Mouse (Mus musculus) neutrophil, adult 5-6 weeks (primary cell): ENCODE measurements around the gene Eipr1. TPM values are rescaled to one million over a fixed set of nuclear protein-coding genes. Genes with fewer than 3 reads are reported as not detected.

Source experiments
- ATAC-seq: fragments of 151-379, 151-347 bp; 2 replicates; pipeline ENCODE4 v1.8.0; 2017; ENCODE audit warnings: mild to moderate bottlenecking, moderate TSS enrichment; ENCODE audit not compliant: insufficient number of reproducible peaks, poor library complexity, low FRiP score, severe bottlenecking; ENCODE audit errors: extremely low read depth
- total RNA-seq: library from RNA; stranded (forward); fragments of 200-1000 nt; gene quantifications from 2 replicates; pipeline ENCODE4 v1.2.3, GENCODE M21; 2017

Eipr1 gene
- total RNA-seq, 1 experiment from 2014 or later: 13.0 TPM

DNA sequence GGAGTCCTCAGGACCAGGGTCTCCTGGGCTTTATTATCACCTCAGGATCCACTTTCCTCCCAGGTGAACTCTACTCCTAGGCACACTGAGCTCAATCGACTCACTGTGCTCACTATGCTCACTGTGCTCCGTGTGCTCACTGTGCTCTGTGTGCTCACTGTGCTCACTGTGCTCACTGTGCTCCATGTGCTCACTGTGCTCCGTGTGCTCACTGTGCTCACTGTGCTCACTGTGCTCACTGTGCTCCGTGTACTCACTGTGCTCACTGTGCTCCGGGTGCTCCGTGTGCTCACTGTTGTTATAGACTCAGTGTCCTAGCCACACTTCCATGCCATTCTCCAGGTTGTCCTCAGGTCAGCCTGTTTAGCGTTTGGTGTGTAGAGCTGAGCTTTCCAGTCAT lies 18.4 kb downstream of the Eipr1 start:
- ATAC-seq: no peak

DNA sequence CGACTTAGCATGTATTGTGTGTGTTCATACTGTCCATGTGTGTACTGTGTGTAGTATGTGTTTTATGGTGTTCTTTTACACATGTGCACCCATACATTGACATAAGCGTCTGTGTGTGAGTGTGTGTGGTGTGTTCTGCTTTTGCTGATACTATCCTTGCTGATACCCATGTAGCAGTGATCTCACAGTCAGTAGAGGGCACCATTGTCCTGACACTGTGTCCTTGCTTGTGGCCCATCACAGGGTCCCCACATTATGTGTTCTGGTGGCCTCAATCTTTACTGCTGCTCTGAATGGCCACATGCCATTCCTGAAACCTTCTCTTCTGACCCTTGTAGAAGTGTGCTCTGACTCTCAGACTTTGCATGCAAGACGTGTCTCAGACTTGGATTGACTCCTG lies 22.2 kb downstream of the Eipr1 start:
- no peak for ATAC-seq

DNA sequence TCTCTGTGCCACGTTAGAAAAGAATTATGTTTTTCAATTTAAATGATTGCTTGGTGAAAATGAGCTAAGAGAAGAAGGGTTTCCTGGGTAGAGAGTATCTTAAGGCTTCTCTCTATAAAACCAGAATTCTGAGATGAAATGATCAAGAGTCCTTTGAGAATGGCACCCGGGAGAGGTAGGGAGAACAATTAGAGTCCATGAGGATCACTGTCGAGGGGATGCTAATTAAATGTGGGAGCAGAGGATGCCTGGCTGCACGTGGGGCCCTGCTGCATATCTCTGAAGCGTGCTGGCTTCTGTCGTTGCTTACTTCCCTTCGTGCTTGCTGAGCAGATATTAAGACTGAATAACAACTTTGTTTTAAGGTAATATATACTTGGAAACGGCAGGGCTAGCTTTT lies 23.5 kb downstream of the Eipr1 start:
- no peak for ATAC-seq

DNA sequence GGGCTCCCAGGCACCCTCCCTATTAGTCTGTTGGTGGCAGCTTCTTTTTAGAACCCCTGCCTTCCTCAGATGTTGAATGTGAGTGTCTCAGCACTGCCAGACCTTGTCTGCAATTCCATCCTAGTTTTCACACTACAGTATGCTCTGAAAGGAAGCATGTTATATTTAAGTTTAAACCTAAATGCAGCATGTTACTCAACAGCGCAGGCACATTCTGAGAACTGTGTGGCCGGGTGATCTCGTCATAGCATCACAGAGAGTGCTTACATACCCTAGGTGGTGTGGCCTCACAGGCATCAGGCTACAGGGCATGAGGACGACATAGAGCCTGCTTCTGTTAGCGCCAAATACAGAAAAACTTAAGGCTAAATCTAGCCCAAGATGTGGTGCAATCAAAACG lies 24.0 kb downstream of the Eipr1 start:
- ATAC-seq: no peak

DNA sequence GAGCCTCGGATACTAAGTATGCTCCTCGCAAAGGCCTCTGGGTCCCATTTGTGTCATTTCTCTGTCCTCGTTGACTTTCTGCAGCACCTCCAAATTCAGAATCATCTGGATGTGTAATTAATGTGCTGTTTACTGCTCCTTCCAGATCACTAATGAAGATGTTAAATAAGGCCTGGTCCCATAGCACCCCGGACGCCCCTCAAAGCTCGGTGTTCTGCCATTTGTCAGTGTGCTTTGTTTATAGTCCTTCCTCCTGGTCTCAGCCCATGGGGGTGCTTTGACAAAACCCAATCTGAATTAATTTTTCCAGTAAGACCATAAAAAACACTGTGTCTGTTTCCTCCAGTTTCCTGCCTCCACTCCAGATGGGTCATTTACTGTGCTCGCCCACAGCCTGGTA lies 28.6 kb downstream of the Eipr1 start:
- ATAC-seq: no peak

DNA sequence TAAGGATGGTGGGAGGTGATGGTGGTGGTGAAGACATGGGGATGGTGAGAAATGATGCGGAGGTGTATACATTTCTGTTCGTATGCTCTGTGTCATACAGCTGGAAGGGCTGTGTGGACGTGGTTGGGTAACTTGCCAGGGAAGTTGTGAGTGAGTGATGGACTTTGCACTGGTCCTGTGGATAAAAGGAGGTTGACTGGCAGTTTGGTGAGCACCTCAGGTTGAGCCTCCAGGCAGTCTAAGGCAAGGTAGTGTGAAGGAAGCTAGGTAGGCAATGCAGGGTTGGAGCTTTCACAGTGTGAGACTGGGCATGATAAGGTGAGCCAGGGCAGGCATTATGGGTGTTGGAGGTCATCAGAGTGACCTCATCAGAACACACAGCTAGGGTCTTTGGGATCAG lies 31.0 kb downstream of the Eipr1 start:
- ATAC-seq: no peak

DNA sequence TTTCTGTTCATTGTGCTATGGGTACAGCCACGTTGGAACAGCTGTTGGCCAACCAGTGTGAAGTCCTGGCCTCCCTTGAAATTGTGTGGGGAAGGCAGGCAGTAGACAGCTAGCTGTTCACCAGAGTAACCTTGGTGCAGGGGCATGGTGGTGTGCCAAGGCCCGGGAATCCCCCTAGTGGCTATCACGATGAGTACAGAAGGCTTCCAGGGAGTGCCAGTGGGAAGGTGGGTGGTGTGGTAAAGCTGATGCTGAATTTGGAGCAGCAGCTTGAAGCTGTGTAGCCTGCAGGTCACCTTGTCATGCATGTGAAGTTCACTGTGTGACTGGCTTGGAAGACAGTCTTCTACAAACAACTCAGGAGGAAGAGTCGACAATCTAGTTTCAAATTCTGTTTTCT lies 32.8 kb downstream of the Eipr1 start:
- no peak for ATAC-seq

DNA sequence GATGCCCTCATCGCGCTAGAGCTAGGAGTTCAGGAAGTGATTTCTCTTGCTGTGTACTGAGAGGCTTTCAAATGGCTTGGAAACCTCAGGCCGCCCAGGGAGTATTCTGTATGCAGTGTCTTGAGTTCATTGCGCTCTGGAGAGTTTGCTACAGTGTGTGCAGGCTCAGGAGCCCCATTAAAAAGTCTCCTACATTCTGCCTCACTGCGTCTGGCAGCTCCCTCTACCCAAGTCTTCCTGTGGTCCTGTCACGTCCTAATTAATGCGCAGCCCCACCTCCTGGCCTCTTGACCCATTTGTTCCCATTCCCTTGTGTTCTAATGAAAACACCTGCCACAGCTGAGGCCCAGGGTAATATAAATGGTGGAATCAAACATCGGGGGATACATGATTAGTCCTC lies 33.3 kb downstream of the Eipr1 start:
- no peak for ATAC-seq

DNA sequence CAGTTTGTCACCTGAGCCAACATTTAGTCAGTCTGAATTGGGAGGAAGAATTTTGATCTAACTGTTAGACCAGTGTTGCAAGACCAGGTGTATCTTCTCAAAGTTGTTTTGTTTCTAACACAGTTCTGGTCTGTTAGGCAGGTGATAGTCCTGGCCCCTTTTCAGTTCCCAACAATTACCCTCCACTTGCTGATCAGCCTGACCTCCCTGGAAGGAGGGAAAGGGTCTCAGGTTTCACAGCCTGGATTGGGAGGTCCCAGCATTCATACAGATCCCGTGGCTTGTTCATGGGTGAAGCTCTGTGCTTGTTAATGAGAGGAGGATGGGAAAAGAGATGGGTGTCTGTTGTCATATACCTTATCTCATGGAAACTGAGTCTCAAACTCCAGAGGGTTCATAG lies 33.7 kb downstream of the Eipr1 start:
- no peak for ATAC-seq

DNA sequence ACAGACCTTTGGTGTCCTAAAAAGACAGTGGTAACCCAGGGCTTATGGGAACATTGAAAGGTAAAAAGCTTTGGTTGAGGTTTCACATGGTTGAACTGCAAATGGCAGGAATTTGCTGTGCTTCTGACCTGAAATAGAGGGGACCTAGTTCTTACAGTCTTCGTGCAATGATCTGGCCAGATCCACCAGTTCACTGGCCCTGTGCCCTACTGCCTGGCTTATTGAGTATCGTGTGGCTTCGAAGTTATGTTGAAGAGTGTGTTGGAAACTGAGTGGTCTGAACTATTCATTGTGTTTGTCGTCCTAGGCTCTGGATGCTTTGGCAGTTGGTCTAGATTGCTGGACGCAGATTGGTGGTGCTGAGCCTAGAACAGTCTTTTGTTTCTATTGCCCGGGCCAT lies 34.7 kb downstream of the Eipr1 start:
- no peak for ATAC-seq

DNA sequence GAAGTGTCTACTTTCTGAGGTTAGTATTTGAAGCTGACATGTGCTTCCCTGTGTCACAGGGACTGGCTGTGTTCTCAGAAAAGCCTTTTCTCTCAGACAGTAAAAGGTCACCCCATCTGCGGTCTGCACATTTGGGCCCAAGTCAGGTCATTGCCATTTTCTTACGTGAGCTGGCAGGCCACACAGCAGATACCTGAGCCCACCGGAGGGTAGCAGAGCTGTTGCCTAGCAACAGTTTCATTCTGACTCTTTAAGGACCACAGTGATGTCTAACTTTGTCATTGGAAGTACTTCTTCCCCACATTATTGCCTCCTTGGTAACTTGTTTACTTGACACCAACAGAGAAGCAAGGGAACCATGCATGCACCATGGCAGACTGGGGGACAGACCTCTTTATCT lies 41.0 kb downstream of the Eipr1 start:
- ATAC-seq: no peak

DNA sequence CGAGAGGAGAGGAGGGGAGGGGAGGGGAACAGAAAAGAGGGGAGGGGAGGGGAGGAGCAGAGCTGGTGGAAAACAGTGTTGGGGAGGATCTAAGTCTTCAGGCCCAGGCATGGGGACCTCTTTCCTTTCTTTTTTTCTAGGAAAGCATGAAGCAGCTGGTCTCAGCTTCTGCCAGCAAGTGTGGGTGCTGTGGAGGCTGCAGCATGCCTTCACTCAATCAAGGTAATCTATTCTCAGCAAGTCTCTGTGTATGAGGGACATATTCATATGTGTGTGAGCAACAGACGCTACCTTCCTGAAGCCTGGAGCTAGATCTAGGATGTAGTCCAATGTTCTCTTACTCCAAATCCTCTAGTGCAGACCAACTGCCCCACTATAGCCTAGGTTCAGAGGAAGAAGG lies 42.1 kb downstream of the Eipr1 start:
- ATAC-seq: no peak

DNA sequence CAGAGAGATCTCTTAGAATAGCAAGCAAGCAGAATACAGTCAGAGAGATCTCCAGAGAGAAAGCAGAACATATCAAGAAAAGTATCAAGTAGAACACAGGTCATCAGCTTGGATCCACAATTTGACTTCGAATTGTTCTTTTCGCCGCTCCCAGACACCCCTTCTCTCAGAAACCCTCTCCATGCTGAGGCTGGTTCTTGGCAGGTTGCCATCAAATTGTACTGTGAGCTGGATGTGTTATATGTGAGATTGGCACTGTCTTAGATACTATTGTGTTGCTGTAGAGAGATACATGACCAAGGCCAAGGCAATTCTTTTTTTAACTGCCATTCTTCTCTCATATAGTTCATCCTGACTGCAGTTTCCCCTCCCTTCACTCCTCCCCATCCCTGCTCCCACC lies 43.4 kb downstream of the Eipr1 start:
- ATAC-seq: no peak

DNA sequence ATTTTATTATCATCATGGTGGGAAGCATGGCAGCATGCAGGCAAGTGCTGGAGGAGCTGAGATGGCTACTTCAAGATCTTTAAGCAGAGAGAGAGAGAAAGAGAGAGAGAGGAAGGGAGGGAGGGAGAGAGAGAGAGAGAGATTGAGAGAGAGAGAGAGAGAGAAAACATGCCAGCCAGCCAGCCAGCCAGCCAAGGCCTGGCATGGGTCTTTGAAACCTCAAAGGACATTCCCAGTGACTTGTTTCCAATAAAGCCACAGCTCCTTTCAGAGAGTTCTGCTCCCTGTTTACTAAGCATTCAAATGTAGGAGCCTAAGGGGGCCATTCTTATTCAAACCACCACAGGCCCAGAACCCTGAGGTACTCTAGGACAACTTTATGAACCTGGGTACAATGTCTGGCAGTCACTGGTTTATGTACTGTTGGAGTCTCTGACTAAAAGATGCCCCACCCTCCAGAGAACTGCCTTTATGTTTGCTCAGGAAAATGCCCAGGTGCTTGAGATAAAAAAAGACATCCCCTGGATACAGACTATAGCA lies 45.3 kb downstream of the Eipr1 start:
- no peak for ATAC-seq

DNA sequence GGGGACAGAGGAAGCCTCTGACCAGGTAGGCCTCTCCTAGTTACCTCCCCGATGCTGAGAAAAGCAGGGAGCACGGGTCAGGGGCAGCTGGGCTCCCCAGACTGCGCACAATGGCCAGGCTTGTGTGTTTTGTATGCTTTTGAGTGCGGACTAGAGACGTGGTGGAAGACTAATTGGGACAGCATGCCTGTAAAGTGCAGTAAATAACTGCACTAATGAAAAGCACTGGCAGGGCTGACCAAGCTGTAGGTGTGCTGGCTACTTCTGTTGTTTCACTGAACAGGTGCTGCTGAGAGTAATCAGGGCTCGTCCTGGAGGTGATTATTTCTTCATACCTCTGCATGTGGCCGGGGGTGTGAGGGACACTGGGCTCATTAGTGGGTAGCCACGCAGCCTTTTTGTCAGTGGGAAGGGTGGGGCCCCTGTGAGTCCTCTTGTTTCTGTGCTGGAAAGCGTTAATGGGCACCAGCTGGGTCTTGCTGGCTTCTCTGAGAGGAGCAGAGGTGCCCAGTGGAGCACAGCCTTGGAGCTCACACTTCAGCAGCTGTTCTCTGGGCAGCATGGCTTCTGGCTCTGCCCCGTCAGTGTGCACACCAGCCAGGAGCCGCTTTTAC lies 48.3 kb downstream of the Eipr1 start:
- no peak for ATAC-seq

DNA sequence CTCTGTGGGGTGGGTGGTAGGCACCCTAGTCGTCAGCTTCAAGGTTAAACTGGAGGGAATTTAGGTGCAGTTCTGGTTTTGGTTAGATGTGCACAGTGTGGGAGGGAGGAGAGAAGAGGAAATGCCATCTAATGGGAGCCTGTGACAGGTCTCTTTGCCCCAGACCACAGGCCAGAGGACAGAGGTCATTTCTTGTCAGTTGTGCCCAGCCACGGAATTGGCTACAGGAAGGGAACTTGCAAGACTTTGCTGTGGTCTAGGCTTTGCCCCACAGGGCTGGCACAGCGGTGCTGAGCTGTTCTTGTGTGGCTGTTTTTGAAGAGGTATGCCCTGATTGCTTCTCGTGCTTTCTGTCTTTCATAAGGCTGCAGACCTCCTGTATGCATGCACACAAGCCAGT lies 48.8 kb downstream of the Eipr1 start:
- ATAC-seq: peak; percentile 36; the same call in 1 of the 2 replicates

DNA sequence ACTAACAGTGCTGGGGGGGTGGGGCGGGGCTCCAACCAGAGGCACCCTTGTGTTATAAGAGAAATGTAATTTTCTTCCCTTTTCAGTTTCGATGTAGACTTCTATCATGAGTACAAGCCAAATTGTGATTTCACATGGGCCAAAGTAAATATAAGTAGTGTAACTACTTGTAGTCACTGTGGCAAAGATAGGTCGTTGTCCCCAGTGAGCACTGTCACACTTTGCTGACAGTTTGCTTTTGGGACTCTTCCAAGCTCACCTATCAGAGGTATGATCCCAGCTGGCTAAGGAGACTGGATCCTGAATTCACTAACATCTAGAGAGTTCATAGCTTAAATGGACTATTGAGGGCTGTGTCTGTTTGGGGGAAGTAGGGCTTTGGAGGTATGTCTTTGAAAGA lies 49.3 kb downstream of the Eipr1 start:
- no peak for ATAC-seq

DNA sequence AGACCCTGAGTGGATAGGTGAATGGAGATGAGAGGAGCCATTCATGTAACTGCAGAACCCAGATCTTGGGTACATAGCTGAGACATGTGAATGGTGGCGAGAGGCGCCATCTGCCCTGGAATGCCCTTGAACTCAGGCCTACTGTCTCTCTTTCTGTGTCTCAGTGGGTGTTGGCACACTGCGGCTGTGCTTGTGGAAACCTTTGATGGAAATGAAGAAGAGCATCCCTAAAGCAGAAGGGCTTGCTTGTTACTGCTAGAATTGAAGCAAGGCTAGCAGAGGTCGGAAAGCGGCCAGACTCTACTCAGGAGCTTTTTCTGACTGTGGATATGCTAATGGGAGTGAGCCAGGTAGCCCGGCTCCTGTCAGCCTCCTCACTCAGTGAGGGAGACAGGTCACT lies 50.1 kb downstream of the Eipr1 start:
- ATAC-seq: no peak

DNA sequence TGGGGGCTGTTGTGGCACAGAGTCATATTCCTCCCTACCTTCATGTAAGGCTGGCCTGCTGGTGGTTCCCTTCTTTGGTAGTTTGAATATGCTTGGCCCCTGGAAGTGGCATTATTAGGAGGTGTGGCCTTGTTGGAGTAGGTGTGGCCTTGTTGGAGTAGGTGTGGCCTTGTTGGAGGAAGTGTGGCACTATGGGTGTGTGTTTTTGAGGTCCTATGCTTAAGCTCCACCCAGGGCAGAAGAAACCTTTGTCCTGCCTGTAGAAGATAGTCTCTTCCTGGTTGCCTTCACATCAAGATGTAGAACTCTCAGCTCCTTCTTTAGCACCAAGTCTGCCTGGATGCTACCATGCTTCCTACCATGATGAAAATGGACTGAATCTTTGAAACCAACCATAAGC lies 51.4 kb downstream of the Eipr1 start:
- no peak for ATAC-seq

DNA sequence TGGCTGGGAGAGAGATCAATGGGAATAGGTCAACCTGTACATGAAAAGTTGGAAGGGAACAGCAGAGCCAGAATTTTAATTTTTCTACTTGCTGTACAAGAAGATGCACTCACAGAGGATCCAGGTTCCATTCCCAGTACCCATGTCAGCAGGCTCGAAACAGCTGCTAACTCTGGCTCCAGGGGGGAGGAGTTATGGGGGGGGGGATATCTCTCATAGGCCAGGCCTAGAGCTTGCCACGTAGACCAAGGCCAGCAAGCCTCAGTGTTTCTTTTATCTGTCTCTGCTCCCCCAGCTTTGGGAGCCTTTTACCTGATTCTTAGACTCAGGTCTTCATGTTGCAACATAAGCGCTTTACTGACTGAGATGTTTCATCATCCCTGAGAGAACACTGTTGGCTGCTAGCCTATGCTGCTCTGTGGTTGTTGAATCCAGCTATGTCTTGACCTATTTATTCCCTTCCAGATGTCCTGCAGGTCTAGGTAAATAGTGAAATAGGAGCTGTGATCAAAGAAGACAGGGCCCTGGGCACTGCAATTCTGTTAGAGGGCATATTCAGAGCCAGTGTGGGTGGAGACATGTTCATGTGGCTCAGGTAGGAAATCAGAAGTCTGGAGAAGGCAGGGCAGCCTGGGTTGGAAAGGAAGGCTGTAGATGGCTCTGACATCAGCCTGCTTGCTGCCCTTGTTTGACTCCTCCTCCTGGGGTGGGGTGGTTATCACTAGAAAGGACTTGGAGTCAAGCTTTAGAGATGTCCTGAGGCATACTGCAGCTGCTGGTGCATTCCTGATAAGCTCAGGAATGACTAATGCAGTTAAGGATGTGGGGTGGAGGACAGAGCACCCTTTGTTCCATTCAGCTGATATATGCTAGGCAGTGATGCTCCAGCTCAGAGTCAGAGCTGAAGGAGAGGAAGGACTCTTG lies 53.2 kb downstream of the Eipr1 start:
- no peak for ATAC-seq
